Mouse (Mus musculus) E14TG2a.4 (cell line): ENCODE results near the gene Gm17349.

ENCODE experiments used
- CTCF ChIP-seq: conservative IDR thresholded peaks from 2 replicates; pipeline ENCODE4 v1.5.1; 2014; ENCODE audit warnings: low read length
- NANOG ChIP-seq: IDR thresholded peaks from 2 replicates; pipeline ENCODE4 v1.6.1; 2014; ENCODE audit warnings: borderline replicate concordance, low read length, mixed read lengths
- POU5F1 ChIP-seq: IDR thresholded peaks from 2 replicates; pipeline ENCODE4 v1.6.1; 2014; ENCODE audit warnings: low read length, borderline replicate concordance

- TF ChIP-seq CTCF (no peak), POU5F1 (no peak), NANOG (no peak)
Measured at GRCm38 (mm10) chr15:99658437-99658836, 46.9 kb downstream of the Gm17349 start.
